Mouse (Mus musculus): ENCODE measurements at regions not wholly inside any gene's neighbourhood (a gene's known extent, or its start where the extent isn't known, plus 50 kb on each side); places are given as distances from the start of the nearest gene placed in this dataset.
"Not testable (repeated sequence)": the region's sequence is repeated elsewhere in the genome, so short reads cannot be mapped to it uniquely, and the experiment has no call there.

- no peak for DNase-seq
Measured at GRCm38 (mm10) chr7:138758386-138758785, 87.5 kb upstream of the Ppp2r2d start.

DNA sequence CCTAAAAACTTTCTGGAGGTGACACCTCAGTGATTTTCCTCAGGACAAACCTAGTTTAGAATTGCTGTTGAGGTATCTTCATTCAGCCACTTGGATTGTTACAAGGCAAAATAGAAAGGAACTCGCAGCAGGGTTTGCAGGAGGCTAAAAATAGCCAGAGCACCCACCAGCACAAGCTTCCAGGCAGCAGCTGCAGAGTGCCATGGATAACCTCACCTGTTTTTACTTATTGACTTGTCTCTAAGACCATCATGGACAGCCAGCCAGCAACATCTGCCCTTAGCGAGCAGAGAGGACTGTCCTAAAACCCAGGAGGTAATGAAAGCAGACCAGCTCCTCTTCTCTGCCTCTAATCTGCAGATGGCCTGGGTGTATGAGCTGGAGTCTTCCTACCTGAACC, 97.4 kb upstream of the Ppp2r2d start:
- DNase-seq = no peak

DNA sequence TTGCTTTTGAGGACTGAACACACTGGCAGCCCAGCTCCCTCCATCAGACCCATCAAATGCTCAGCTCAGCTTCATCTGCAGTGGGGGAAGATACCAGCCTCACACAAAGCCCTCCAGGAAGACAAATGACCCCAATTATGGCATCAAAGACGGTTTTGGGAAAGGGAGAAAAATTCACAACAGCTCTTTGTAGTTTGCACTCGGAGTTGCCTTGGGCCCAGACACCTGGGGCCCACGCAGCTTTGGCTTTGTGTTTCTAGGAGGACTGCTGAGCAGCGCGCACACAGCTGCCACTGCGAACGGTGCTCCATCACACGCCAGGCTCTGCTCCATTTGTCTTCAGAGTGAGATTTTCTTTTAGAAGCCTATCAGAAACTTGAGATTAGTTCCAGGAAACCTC, 99.3 kb upstream of the Ppp2r2d start:
- DNase-seq = no peak

DNA sequence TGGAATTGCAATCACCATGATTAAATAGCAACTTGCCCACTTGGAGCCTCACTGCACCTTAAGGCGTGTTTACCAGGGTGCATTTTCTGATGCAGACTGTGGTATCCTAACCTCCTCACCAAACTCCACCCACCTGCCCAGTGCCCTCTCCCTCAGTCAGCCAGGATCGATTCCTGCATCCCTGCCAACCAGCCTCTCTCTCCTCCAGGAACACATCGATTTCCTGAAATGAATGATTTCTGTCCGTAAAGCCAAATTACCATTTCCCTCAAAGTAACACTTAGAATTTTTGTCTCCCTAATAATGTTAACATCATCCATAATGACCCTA, 103.4 kb upstream of the Ppp2r2d start:
- DNase-seq = no peak

- DNase-seq = no peak
Measured at GRCm38 (mm10) chr7:138741816-138742515, 103.9 kb upstream of the Ppp2r2d start.

DNA sequence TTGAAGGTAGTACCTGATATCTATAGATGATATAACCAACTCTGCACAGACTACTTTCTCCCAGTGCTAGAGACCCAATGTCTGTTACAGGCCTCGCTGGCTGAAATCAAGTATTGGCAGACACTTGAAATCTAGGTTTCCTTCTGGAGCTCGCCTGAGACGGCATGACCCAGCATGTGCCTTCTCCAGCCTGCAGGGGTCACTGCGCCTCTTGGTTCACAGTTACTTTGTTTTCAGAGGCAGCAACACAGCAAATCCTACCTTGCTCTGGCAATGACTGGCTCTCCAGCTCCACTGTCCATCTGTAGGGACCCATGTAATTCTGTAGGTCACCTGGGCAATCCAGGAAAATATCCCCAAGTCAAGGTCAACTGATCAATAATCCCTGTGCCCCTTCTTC, 111.6 kb upstream of the Ppp2r2d start:
- peak; percentile 2 for DNase-seq

DNA sequence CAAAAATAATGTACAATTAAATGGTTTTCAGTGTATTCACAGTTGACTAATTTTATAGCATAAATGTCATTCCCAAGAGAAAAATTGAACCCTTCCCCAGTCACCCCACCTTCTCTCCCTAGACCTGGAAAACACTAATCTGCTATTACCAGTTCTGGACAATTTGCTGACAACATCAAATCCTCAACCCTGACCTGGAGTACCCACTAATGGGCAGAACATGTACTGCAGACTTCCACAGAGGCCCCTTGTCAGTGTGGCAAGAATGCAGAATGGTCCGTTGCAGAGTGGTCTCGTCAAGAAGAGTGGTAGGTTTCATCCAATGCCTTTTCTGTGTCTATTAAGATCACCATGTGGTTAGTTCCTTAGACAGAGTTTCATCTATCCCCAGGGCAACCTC, 121.0 kb upstream of the Ppp2r2d start:
- DNase-seq = no peak

GRCm38 (mm10) chr7:138719608-138720007, 126.3 kb upstream of the Ppp2r2d start:
- no peak for DNase-seq

GRCm38 (mm10) chr7:138719115-138719514, 126.8 kb upstream of the Ppp2r2d start:
- no peak for DNase-seq

DNA sequence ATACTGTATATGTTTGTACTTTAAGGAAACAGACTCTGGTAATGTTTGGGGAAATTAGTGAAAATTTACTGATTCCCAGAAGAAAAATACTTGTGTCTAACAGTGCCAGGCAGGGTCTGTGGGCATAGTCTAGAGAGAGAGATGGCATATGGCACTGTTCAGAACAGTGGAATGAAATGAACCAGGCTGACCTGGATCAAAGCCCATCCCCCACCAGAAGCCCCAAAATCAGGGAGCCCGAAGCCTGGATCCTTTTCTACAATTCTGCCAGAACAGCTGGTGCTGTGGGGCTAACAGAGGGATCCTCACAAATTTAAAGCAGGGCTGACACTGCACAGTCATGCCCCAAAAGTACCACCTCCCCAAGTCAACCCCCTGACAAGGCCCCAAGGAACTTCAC, 131.1 kb upstream of the Ppp2r2d start:
- no peak for DNase-seq

GRCm38 (mm10) chr7:138708373-138708772, 137.5 kb upstream of the Ppp2r2d start:
- no peak for DNase-seq

GRCm38 (mm10) chr7:138699599-138699998, 146.3 kb upstream of the Ppp2r2d start:
- not testable (repeated sequence) for DNase-seq

DNA sequence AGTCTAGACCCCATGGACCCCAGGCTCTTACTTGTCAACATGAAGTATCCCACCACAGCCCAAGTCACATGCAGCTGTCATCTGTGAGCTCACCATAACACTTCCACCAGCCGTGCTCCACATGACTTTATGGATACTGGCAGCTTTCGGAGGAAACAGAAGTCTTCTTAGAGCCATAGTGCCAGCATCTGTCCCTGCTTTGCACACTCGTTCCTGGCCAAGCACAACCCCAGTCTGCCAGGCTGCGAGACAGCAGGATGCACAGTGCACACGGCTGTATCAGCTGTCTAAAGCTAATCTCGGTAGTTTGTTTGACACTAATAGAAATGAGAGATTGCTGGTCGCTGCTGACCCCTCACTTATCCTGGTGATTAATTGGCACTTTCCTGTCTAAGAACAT, 163.7 kb upstream of the Ppp2r2d start:
- no peak for DNase-seq

GRCm38 (mm10) chr7:138680530-138680929, 165.3 kb upstream of the Ppp2r2d start:
- DNase-seq = no peak

GRCm38 (mm10) chr7:138679575-138679974, 166.3 kb upstream of the Ppp2r2d start:
- no peak for DNase-seq

DNA sequence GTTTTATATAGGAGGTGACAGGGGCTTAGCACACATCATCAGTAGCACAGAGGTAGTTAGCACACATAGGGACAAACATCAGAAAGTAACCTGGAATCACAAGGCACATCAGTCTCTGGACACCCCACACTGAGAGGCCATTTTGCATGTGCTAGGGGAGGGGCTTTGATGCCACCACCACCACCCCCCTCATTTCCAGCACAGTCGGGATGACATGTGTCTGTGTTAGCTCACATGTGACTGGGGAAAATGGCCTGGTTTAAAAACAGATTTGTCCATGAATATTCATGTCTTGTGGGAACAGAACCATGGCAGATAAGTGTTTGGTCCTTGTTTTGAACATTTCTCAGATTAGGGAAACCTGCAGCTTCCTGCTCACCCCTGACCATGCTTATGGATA, 172.9 kb upstream of the Ppp2r2d start:
- no peak for DNase-seq

- no peak for DNase-seq
Measured at GRCm38 (mm10) chr7:138668337-138668736, 177.5 kb upstream of the Ppp2r2d start.

DNA sequence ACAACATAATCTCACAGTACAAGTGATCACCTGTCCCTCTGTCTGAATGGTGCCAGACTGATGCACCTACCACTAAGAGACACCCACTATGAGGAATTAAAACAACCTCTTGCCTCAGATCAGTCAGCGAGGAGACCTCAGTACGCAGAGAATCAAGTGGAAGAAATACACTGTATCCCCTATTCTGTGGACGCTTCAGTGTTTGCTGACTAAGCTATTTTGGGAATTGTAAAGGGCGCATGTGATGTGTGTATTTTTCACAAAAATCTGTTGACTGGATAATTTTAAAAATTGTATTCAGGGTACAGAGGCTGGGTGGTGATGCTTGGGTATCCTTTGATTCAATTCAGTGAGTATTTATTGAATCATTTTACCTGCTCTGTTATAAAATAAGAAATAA, 185.8 kb upstream of the Ppp2r2d start:
- no peak for DNase-seq

DNA sequence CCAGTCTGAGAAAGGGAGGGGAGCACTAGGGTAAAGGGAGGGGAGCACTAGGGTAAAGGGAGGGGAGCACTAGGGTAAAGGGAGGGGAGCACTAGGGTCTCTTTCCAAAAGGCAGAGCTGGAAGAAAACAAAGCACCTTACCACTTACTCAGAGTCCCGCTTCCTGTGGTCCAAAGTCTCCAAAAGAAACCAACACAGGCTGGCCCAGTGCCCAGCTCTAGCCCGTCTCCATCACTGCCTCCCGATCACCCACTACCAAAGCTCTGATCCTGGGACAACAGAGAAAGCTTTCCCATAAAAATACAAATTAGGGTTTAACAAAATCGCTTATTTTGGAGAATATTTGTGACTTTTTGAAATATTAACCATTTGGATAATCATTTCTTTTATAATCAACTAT, 188.4 kb upstream of the Ppp2r2d start:
- DNase-seq = no peak

GRCm38 (mm10) chr7:138657076-138657475, 188.8 kb upstream of the Ppp2r2d start:
- no peak for DNase-seq

GRCm38 (mm10) chr7:138655940-138656339, 189.9 kb upstream of the Ppp2r2d start:
- DNase-seq = no peak

- no peak for DNase-seq
Measured at GRCm38 (mm10) chr7:138650946-138651345, 194.9 kb upstream of the Ppp2r2d start.

GRCm38 (mm10) chr7:138647636-138648035, 198.2 kb upstream of the Ppp2r2d start:
- DNase-seq = no peak

DNA sequence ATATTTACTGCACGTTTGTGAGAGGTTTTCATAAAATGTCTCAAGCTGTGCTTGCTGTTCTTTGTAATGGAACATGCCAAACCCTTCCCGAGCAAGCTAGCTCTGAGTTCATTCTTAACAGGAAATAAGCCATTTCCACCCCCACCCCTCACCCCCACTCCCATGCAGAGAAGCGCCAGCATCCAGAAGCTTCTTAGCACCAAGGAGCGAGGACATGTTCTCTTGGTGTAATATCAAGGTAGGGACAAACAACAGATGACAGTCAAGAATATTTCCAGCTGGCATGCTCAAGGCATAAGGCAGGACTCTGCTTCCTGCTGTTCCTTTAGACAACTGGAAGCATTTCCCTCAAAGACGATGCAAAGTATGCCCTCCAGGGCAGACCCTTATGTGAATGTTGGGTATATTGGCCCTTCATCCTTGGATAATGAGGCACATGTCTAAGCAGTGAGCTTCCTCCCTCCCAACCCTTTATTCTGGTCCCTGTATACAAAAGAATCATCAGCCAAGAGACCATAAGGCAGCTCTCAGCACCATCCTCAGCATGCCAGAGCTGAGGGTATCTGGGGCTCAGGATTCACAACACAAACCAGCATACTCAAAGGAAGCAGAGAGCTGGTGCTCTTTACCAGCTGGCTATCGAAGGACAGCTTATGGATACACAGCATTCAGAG, 205.2 kb upstream of the Ppp2r2d start:
- DNase-seq = no peak

DNA sequence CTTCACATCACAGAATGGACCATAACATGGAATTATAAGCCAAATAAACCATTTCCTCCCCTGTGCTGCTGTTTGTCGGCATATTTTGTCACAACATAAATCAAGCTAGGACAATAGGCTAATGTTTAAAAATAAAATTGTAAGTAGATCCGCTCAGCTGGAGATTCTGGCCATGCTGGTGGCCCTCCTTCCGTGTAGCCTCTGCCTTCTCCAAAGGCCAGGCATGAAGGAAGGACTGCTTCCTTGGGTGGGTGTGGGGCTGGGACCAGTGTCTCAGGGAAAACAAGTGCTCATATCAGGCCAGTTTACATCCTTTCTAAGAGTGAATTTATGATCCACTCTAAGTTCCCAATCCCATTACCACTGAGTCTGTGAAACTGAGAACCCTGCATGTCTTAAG, 206.3 kb upstream of the Ppp2r2d start:
- DNase-seq = no peak

Measured in thymus, postnatal 25 days (tissue).